Mouse (Mus musculus): Measurements from ENCODE around the gene Tenm3.
A peak's percentile ranks its signal among the peaks of the same experiment; 100 is the strongest.

Gene Tenm3

DNA sequence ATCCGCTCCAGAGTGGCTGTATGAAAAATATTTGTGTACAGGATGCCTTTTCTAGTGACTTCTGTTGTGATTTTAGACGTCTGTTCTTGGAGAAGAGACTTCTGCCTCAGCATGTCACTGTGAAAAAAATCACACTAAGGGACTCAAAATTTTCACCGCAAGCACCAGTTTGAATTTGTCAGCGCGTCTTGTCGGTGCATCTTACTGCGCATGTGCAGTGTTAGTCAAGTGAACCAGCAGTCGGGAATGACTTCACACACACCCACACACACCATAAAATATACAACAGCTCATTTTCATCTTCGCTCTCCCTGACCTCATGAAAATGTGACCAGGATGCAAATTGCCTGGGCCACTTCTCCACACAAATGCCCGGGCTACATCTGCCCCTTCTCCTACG is 568.7 kb downstream of the Tenm3 start:
- DNase-seq (ENCODE audit: low spot score in 2 of 2), result no peak

DNA sequence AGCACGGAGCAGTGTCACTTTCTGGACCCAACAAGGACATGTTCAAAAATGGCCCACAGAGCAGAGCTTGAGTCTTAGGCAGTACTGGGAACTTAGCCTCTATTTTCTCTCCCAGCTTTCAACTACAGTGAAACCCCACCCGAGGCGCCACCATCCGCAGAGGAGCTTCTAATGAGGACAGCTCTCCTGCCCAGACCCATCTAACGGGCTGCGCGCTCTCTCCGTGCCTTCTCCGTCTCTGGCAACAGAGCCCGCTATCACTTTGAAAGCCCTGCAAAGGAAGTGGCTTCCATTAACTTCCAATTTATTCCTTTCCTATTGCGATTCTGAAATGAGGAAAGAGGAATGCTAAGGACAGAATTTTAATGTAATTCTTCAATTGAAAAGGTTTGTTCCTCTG is 569.2 kb downstream of the Tenm3 start:
- no peak for DNase-seq (ENCODE audit: low spot score in 2 of 2)

DNA sequence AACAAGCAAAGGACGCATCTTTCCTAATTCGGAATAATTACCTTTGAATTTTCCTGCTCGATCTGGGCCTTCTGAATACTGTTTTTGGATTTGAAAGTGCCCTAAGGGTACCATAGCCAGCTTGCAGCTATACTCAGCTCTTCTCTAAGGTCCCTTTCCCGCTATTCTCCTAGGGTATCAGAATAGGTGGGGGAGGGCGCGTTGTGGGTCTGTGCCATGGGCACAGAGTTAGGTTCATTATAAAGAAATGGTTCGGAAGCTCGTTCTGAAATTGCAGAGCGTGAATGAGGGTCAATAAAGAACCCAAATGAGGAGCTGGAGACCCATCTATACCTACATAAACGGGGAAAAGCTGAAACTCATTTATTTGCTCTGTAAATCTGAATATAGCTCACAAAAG is 575.1 kb downstream of the Tenm3 start:
- no peak for DNase-seq (ENCODE audit: low spot score in 2 of 2)

DNA sequence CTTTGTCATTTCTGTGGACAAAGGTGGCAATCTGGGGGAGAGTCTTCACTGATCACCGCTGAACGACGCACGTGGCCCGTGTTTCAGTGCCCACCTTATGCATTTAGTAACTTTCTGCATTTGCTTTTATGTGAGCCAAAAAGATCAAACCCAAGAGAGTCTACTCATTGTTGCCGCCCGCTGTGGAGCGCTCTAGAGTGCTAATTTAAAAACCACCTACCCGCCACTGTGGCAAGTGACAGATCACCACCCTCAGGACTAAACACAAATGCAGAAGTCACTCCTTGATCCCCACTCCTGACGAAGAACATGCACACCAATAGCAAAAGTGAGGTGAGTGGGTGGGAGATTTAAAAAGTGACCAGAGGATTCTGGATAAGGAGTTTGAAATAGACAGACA is 583.5 kb downstream of the Tenm3 start:
- DNase-seq (ENCODE audit: low spot score in 2 of 2), result no peak

DNA sequence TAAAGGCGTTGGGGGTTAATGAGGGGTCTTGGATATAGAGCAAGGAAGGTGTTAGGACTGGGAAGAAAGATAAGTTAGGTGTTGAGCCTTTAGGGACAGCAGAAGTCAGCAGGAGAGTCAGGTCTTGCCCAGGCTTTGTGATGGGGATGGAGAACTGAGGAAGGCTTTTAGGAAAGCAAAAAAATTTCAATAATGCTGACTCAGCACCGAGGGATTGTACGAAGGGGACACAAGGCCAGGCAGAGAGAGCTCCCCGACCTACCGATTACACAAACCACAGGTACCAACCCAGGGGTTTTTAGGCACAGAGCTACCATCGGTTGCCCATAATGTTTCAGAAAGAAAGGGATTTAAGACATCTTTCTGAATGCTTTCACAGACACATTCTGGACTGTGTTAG is 583.9 kb downstream of the Tenm3 start:
- DNase-seq (ENCODE audit: low spot score in 2 of 2), result no peak

DNA sequence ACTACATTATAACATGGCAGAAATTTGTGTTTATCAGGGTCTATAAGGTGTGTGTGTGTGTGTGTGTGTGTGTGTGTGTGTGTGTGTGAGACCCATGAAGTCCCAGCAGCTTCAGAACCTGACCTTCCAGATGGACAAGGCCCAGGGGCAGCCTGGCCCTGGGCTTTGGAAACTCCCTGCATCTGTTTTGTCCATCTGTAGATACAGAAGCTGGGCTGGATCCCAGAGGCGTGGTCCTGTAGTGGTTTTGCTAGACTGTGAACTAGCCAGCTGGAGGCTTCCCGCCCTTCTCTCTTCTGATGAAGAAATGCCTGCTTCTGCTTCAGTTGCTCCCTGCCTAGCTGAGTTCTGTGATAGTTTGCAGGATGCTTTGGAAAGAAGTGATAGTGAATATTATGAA is 599.9 kb downstream of the Tenm3 start:
- DNase-seq (ENCODE audit: low spot score in 2 of 2), result no peak

DNA sequence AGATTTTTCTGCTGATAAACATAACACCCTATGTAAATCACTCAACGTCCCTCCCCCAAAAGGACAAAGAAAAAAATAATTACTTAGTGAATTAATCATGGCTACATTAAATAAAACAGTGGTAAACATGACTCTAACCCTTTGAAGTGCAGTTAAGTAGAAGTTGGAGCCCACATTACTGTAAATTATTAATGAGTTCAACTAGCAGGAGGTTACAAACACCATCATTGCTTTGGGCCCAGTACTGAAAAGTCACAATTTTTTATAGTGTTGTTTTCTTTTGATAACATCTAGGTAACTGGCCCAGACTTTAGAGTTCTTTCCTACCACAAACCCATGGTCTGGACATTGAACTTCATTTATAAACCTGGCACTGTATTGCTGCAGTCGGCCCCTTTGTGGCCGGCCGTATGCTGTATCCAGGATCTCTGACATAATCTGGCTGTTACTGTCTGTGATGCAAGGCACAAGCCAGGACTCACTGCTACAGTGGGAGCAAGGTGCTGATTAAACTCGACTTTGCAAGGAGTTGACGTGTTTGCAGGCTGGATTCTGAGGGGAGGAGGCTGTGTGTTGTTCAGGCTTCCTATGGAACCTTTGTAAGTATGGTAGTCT is 602.7 kb downstream of the Tenm3 start:
- no peak for DNase-seq (ENCODE audit: low spot score in 2 of 2)

DNA sequence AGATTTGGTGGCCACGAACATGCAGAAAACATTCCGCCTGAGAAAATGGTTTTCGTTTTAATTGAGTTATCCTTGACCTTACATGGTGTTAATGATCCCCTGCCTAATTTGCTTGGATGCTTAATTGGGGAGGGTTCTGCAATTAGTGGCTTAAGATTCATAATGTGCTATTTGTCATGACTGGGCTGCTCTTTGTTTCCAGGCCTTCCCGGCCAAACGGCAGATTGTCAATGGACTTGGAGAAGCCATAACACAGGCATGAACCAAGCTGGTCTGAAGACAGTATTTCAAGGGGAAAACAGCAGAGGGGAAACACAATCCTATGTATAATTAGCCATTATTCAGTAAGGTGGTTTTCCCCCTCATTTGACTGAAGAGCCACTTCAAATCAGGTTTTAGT is 606.8 kb downstream of the Tenm3 start:
- DNase-seq (ENCODE audit: low spot score in 2 of 2), result no peak

DNA sequence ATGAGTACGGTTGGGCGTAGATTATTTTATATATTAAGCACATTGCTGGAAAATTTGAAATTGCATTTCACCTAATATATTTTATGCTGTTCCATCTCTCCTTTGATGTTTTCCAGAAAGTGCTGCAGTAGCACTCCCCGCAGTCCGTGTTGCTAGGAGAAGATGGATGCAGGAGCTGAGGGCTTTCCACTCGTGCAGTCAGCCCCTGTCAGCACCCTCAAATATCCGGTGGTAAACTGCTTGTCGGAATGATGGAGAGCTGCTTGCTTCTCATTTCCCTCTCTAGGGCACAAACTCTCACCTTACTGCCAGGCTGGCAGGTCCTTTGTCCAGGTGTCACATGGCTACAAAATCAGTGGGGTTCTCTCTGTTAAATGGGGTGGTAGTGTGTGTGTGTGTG is 610.8 kb downstream of the Tenm3 start:
- DNase-seq (ENCODE audit: low spot score in 2 of 2), result no peak

DNA sequence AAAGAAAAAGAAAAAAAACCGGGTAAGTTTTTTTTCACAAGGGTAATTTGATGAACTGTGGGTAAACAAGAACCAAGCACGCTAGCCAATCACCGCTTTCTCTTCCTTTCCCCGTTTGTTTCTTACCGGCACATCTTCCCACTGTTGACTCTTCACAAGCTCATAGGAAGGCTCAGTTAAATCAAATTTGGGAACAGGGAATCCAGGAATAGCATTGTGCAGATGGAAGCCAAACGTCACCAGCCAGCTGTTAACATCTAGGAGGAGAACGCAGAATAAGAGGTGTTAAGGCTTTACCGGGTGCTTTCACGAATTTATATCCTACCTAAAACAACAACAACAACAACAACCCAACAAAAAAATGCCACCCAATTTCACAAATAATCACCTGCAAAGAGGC is 611.9 kb downstream of the Tenm3 start:
- DNase-seq (ENCODE audit: low spot score in 2 of 2), result no peak

DNA sequence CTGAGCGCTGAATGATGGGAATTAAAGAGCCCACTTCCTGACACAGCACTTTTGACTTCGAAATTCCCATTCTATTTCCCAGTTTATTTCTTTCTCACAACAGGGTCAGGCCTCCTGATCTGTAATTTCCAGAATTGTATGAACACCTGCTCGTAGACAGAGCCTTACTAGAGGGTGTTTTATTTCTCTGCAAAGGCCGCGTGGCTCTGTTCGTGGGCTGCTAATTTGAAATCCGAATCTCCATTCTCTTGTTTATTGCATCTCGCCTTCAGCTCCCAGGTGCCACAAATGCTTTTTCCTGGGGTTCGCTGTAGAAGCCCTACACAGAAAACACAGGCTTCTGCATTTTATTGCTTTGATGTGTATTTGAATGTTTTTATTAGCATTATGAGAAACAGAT is 612.4 kb downstream of the Tenm3 start:
- no peak for DNase-seq (ENCODE audit: low spot score in 2 of 2)

DNA sequence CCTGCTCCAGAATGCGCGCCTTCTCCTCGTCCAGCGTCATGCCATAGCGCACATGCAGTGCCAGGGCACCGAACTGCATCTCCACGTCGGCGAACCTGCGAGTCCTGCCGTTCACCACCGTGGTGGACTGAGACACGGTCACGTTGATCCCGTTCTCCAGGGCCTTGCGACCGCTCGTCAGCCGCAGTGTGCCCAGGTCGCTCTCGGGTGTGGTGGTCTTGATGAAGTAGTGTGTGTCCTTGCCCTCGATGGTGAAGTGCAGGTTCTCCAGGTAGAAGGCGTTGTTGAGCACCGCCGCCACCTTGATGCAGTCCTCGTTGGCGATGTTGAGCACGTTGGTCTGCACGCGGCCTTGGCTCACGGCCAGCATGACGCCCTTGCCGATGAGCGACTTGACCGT is 615.1 kb downstream of the Tenm3 start:
- DNase-seq (ENCODE audit: low spot score in 2 of 2), result no peak

DNA sequence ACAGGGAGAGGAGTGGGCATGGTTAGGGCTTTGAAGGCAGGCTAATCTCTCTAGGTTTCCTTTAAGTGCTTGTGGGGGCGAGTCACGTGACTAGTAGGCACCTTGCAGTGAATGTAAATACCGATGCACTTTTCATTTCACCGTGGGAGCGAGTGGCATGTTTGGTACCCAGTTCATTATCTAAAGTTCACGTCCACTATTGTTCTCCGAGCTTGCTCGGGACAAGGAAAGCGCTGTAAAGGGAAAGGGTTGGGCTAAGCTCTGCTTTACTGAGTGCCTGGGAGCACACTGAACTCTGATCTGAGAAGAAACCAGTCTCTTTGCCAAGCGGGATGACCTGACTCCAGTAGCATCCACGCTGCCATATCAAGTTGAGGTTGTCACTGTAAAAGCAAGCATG is 619.0 kb downstream of the Tenm3 start:
- DNase-seq (ENCODE audit: low spot score in 2 of 2), result no peak

DNA sequence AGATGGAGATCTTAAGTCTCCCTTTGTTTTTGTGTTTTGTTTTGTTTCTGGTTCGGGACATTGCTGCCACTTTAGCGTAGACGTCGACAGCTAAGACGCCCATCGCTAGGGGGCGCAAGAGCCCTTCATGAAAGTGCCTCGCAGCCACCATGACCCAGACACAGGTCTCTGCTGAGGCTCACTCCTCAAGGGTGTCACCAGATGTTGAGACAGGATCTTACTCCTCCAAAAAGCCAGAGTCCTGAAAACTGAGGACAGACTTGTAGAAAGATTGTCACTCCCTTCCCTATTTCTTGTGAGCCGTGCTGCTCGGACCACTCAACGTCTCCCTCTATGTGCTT is 621.4 kb downstream of the Tenm3 start:
- DNase-seq (ENCODE audit: low spot score in 2 of 2), result peak; percentile 56 to 77

DNA sequence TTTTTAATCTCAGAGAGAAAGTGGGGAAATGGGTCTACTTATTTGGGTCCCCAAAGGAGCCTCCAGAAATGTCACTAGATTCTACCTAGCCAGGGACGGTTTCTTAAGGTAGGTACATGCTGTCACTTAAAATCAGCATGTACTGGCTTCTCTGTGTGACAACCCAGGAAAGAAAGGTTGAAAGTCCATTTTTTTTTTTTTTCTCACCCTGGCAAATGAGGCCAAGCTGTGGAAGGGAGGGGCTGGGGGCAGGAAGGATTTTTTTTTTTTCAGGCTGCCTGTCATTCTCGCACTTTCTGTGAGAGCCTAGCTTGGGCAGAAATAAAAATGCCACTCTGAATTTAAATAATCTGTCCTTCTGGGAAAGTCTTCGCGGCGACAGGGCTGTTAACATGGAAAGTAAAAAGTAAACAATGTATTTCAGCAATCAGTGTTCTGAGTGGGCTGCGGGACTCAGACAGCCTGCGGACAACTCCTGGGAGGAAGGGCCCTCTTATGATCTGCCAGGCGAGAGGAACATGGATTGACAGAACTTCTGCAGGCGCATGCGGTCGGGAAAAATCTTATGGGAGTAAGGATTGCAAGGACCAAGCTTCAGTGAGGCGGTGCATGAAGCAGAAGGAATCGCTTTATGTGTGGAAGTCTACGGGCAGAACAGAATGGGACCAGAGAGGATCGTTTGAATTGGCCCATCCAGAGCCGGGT is 621.9 kb downstream of the Tenm3 start:
- no peak for DNase-seq (ENCODE audit: low spot score in 2 of 2)

DNA sequence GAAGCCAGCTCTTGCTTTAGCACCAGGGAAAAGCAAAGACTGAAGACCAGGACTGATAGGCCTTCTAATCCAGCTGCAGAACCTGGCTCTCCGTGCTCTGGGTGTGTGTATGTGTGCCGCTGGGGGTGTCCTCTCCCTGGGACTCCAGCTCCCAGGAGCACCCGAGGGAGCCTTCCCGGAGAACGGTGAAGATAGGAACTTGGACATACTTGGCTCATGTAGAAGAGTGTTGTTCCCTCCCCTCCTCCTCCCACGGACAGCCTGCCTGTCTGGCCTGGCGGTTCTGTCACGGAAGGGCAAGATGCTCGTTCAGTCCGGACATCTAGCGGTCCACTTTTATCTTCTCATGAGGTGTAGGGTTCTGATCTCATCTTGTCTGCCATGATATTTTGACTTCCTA is 622.4 kb downstream of the Tenm3 start:
- no peak for DNase-seq (ENCODE audit: low spot score in 2 of 2)

DNA sequence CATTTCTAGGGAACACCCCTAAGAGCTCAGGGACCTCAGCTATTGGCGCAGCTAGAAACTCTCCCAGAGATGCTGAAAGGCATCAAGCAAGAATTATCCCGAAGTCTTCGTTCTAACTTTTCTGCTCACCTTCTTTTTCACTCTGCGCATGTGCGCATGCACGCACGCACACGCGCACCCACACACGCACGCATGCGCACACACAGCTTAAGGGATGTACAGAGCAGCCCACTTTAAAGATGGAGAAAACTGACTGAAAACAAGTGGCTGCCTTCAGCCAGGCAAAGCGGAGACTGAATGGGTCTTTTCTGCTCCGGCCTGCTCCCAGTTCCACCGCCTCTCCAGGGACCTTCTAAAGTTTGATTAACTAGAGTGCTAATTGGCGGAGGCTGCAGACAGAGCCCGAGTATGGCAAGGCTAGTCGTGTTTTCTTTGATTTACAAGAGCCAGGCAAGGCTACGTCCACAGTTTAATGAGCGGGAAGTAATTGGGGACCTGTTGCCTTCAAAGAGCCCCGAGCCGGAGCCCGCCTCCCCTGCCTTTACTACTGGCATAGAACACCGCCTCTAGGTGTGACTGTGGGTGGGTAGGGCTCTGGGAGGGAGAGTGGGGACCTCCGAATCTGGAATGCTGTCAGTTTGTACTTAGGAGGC is 623.1 kb downstream of the Tenm3 start:
- no peak for DNase-seq (ENCODE audit: low spot score in 2 of 2)

DNA sequence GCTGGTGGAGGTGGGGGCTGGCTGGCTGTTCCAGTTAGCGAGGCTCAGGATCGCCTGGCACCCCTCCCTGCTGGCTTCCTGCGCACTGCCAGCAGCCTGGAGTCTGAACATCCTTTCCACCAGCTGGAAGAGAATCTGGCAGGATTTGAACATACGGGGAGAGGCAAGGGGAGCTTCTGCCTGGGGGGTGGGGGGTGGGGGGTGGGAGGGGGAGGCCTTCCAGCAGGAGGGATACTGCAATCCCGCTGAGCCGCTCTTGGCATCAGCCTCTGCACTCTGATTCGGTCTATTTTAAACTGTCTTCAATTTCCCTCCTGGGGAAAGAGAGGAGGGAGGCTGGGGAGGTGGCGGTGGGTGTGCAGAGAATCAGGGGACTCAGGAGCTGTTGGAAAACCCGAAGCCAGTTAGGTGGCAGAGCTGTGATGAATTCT is 628.7 kb downstream of the Tenm3 start:
- DNase-seq (ENCODE audit: low spot score in 2 of 2), result no peak

DNA sequence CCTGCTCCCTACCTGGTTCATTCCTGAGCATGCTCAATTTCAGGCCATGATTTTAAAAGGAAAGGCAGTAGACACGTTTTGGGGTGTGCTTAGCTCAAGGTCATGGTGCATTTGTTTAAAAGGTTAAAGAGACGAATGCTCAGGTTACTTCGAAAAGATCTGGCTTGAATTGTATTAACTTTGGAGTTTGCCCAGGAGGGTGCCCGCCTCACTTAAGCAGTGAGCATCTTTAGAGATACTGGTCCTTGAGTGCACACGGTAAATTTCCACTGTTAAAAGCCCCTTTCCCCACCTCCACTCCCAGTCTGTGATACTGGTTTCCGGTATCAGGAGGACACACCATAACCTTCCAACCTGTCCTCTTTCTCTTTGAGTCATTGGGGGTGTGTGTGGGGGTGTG is 629.4 kb downstream of the Tenm3 start:
- no peak for DNase-seq (ENCODE audit: low spot score in 2 of 2)

DNA sequence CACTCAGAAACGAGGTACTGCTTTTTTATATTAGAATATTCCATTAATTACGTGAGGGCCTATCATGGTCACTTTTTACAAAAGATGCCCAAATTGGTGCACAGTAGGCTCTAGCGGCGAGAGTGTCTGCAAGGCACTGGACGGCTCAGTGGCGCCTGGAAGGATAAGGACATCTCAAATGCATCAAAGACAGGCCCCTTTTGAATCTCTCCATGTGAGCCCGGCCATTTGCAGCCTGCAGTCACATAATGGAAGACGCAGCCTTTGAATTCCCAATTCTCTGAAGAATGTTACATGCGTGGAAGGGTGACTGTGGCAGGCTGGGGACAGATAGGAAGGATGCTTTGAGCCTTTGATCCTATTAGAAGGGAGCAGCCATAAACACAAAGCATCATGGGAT is 631.8 kb downstream of the Tenm3 start:
- DNase-seq (ENCODE audit: low spot score in 2 of 2), result no peak

DNA sequence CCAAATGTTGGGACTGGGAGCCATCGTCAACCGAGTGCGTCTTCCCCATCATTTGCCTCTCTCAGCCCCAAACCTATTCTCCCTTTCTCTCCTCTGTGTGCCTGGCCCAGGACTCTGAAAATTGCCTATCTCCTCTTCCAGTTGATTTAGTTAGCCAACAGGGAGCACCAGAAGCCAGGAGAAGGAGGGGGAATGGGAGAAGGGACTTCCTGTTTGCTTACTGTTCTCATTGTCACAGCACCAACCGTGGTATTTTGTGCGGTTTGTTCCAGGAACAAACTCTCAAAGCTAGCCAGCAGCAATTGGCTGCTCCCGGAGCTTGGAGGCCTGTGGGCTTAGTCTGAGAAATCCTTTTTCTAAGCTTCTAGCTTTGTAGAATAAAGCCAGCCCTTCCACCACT is 636.2 kb downstream of the Tenm3 start:
- no peak for DNase-seq (ENCODE audit: low spot score in 2 of 2)

DNA sequence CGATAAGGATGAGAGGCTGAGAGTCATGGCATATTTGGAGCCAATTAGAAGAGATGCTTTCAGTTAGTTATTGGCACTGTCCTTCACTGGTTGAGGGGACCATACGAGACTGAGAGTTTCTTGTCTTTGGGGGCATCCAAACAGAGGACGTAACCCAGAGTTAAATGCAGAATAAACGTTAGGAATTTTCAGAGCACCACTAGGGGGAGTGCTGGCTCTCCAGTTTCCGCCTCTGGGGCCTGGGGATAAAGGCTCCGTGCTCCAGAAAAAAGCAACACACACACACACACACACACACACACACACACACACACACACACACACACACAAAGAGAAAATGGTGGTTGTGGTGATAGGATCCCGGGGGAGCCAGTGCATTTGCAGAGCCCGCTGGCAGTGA is 636.8 kb downstream of the Tenm3 start:
- DNase-seq (ENCODE audit: low spot score in 2 of 2), result no peak

DNA sequence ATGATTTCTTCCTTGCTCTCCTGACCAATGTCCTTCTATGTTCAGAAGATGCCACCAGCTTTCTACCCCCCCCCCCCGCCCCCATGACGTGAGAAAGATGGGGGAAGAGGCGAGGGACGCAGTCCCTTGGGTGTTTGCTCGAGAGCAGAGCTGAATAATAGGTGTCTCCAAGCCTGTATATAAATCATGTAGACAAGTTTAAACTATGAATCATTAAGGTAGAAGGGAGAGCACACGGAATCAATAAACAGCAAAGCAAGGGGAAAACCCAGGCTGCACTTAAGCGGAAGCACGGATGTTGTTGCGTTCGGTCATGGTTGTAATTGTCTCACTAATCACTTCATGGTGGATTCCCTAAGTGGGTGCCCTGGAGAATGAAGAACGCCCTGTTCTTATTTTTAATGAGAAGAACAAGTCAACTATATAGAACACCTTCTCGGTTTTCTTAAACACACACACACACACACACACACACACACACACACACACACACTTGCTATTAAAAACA is 638.9 kb downstream of the Tenm3 start:
- DNase-seq (ENCODE audit: low spot score in 2 of 2), result no peak
